Mouse (Mus musculus) embryonic facial prominence, embryonic 14.5 days (tissue): ENCODE results near the gene C2cd3. TPM values are rescaled to one million over a fixed set of nuclear protein-coding genes. Genes with fewer than 3 reads are reported as not detected.
A peak's percentile ranks its signal among the peaks of the same experiment; 100 is the strongest.

ENCODE experiments used
- ATAC-seq: fragments of 200-750 bp; cut with Nextera tagmentation; 2 replicates; pipeline ENCODE4 v1.8.0; 2017; ENCODE audit warnings: low read depth, moderate number of reproducible peaks, moderate TSS enrichment
- DNase-seq: peaks from one replicate; pipeline ENCODE4 v3.0.0-alpha.2; 2015; ENCODE audit warnings: low spot score
- H3K27ac ChIP-seq: fragments of 300-500 bp; sonication (generic); replicated peaks from 2 replicates; pipeline ENCODE4 v1.5.1; 2014; ENCODE audit warnings: low read depth, mild to moderate bottlenecking, low read length, moderate library complexity
- H3K27me3 ChIP-seq: fragments of 300-500 bp; sonication (generic); replicated peaks from 2 replicates; pipeline ENCODE4 v1.6.1; 2014; ENCODE audit warnings: low read length; ENCODE audit not compliant: control insufficient read depth, insufficient read depth
- H3K36me3 ChIP-seq: fragments of 300-500 bp; sonication (generic); 2 replicates; pipeline ENCODE4 v1.6.1; 2014; ENCODE audit warnings: low read length, mixed read lengths; ENCODE audit not compliant: control insufficient read depth, insufficient read depth
- H3K4me1 ChIP-seq: fragments of 300-500 bp; sonication (generic); 2 replicates; pipeline ENCODE4 v1.6.1; 2014; ENCODE audit warnings: antibody characterized with exemption, low read length; ENCODE audit not compliant: control insufficient read depth, insufficient read depth
- H3K4me2 ChIP-seq: fragments of 300-500 bp; sonication (generic); 2 replicates; pipeline ENCODE4 v1.6.1; 2014; ENCODE audit warnings: low read depth, mild to moderate bottlenecking, low read length, moderate library complexity, mixed read lengths
- H3K4me3 ChIP-seq: fragments of 300-500 bp; sonication (generic); 2 replicates; pipeline ENCODE4 v1.5.1; 2014; ENCODE audit warnings: low read depth, mild to moderate bottlenecking, low read length
- H3K9ac ChIP-seq: fragments of 300-500 bp; sonication (generic); 2 replicates; pipeline ENCODE4 v1.6.1; 2014; ENCODE audit warnings: low read depth, mild to moderate bottlenecking, low read length, moderate library complexity, mixed read lengths
- H3K9me3 ChIP-seq: fragments of 300-500 bp; sonication (generic); 2 replicates; pipeline ENCODE4 v1.6.1; 2016; ENCODE audit warnings: low read length; ENCODE audit not compliant: control insufficient read depth
- WGBS: fragments of 180-500 bp; shearing (Covaris S2); extraction: QIAGEN DNeasy Blood & Tissue Kit; methylation state at CpG from one replicate; pipeline ENCODE4 v1.1.7; 2014; 5-methylcytosine and 5-hydroxymethylcytosine counted together
- polyA plus RNA-seq: library from polyadenylated mRNA; unstranded; fragments of >200 nt; fragmentation: Nextera tagmentation; extraction: Ambion mirVana; gene quantifications from 2 replicates; pipeline ENCODE4 v1.2.1, GENCODE M21; 2014

The C2cd3 gene
- polyA plus RNA-seq, 1 experiment from 2014 or later = 21.7 TPM

GRCm38 (mm10) chr7:100468761-100469160 is 96.7 kb downstream of the C2cd3 start:
- DNase-seq (no peak), ATAC-seq (no peak)
- H3K9me3 ChIP-seq = no peaks in the 10 kb centered on the region
- peaks cover 26% of the 10 kb centered on the region for H3K36me3 ChIP-seq
- no peak overlapping the region for H3K4me3 ChIP-seq
- no peak overlapping the region for H3K9ac ChIP-seq
- H3K4me1 ChIP-seq = no peaks in the 10 kb centered on the region
- H3K4me2 ChIP-seq = no peak overlapping the region
- H3K27ac ChIP-seq = no peak overlapping the region
- H3K27me3 ChIP-seq = no peaks in the 10 kb centered on the region
- 88% methylated on average over 6 of the region's 6 CpGs for whole genome bisulfite sequencing

GRCm38 (mm10) chr7:100469502-100469901 is 97.5 kb downstream of the C2cd3 start:
- no peak for DNase-seq
- Histone ChIP-seq H3K27me3 (no peaks in the 10 kb centered on the region), H3K9ac (no peak overlapping the region), H3K9me3 (no peaks in the 10 kb centered on the region), H3K4me1 (no peaks in the 10 kb centered on the region), H3K36me3 (peaks cover 19% of the 10 kb centered on the region), H3K4me2 (no peak overlapping the region), H3K27ac (no peak overlapping the region), H3K4me3 (no peak overlapping the region)
- ATAC-seq = no peak
- 92% methylated on average over 1 of the region's 1 CpGs for WGBS

- Histone ChIP-seq H3K9me3 (no peaks in the 10 kb centered on the region), H3K27me3 (no peaks in the 10 kb centered on the region), H3K4me2 (no peak overlapping the region), H3K4me1 (no peaks in the 10 kb centered on the region; the same call in 1 of the 2 replicates), H3K27ac (no peak overlapping the region), H3K4me3 (no peak overlapping the region), H3K9ac (no peak overlapping the region), H3K36me3 (peaks cover 16% of the 10 kb centered on the region)
- ATAC-seq (no peak), DNase-seq (no peak)
- WGBS = 88% methylated on average over 10 of the region's 11 CpGs
Observed at GRCm38 (mm10) chr7:100470796-100471406, 98.9 kb downstream of the C2cd3 start.

GRCm38 (mm10) chr7:100471407-100471797 is 99.4 kb downstream of the C2cd3 start:
- H3K27ac ChIP-seq = no peak overlapping the region
- H3K4me2 ChIP-seq = no peak overlapping the region
- H3K9ac ChIP-seq = no peak overlapping the region
- 87% methylated on average over 1 of the region's 1 CpGs for WGBS
- ATAC-seq (no peak), DNase-seq (no peak)
- no peak overlapping the region for H3K4me3 ChIP-seq
- no peaks in the 10 kb centered on the region for H3K9me3 ChIP-seq
- H3K36me3 ChIP-seq = peaks cover 16% of the 10 kb centered on the region
- H3K27me3 ChIP-seq = no peaks in the 10 kb centered on the region
- H3K4me1 ChIP-seq = no peaks in the 10 kb centered on the region; the same call in 1 of the 2 replicates

- H3K4me1 ChIP-seq = no peaks in the 10 kb centered on the region; the same call in 1 of the 2 replicates
- no peak within 1 kb of the TSS for H3K4me2 ChIP-seq
- no peaks in the 10 kb centered on the region for H3K9me3 ChIP-seq
- WGBS = 80% methylated on average over 6 of the region's 6 CpGs
- H3K27ac ChIP-seq = no peak within 1 kb of the TSS
- peaks cover 16% of the 10 kb centered on the region for H3K36me3 ChIP-seq
- no peak for DNase-seq
- H3K4me3 ChIP-seq = no peak within 1 kb of the TSS
- H3K9ac ChIP-seq = no peak within 1 kb of the TSS
- no peaks in the 10 kb centered on the region for H3K27me3 ChIP-seq
- no peak for ATAC-seq
Observed at GRCm38 (mm10) chr7:100472777-100473176, 100.7 kb downstream of the C2cd3 start, which contains the start of gene Ucp3. Gene Ucp3 (plus strand): TSS chr7:100472990.

- H3K4me2 ChIP-seq = no peak overlapping the region
- no peaks in the 10 kb centered on the region; the same call in 1 of the 2 replicates for H3K4me1 ChIP-seq
- no peak for ATAC-seq
- H3K27ac ChIP-seq = no peak overlapping the region
- H3K9me3 ChIP-seq = no peaks in the 10 kb centered on the region
- H3K9ac ChIP-seq = no peak overlapping the region
- H3K27me3 ChIP-seq = no peaks in the 10 kb centered on the region
- WGBS = 71% methylated on average over 9 of the region's 9 CpGs
- peaks cover 13% of the 10 kb centered on the region for H3K36me3 ChIP-seq
- H3K4me3 ChIP-seq = no peak overlapping the region
- no peak for DNase-seq
Observed at GRCm38 (mm10) chr7:100473846-100474454, 101.9 kb downstream of the C2cd3 start.

- DNase-seq = peak; percentile 32
- no peak overlapping the region for H3K9ac ChIP-seq
- H3K27me3 ChIP-seq = no peaks in the 10 kb centered on the region
- H3K27ac ChIP-seq = no peak overlapping the region
- no peaks in the 10 kb centered on the region for H3K9me3 ChIP-seq
- no peak overlapping the region for H3K4me3 ChIP-seq
- no peak overlapping the region for H3K4me2 ChIP-seq
- ATAC-seq = no peak
- no peaks in the 10 kb centered on the region; the same call in 1 of the 2 replicates for H3K4me1 ChIP-seq
- WGBS = 33% methylated on average over 1 of the region's 1 CpGs
- H3K36me3 ChIP-seq = peaks cover 6% of the 10 kb centered on the region
Observed at GRCm38 (mm10) chr7:100474680-100475079, 102.6 kb downstream of the C2cd3 start.

GRCm38 (mm10) chr7:100479100-100479822 is 107.2 kb downstream of the C2cd3 start:
- Histone ChIP-seq H3K36me3 (no peaks in the 10 kb centered on the region), H3K9me3 (no peaks in the 10 kb centered on the region), H3K27me3 (no peaks in the 10 kb centered on the region), H3K4me3 (no peak overlapping the region), H3K27ac (no peak overlapping the region; the same call in 1 of the 2 replicates), H3K4me2 (no peak overlapping the region), H3K4me1 (no peaks in the 10 kb centered on the region; the same call in 1 of the 2 replicates), H3K9ac (no peak overlapping the region)
- 75% methylated on average over 20 of the region's 20 CpGs for WGBS
- no peak for ATAC-seq
- no peak for DNase-seq
